Mouse (Mus musculus) heart, embryonic 15.5 days (tissue): Measurements from ENCODE around the gene Bpifb2. TPM values are rescaled to one million over a fixed set of nuclear protein-coding genes. Genes with fewer than 3 reads are reported as not detected.

Source experiments
- ATAC-seq: fragments of 200-750 bp; cut with Nextera tagmentation; replicated peaks from 2 replicates; pipeline ENCODE4 v1.8.0; 2017; ENCODE audit warnings: low read depth, moderate TSS enrichment; ENCODE audit not compliant: insufficient number of reproducible peaks, insufficient read depth, low FRiP score
- H3K27ac ChIP-seq: fragments of 300-500 bp; sonication (generic); 2 replicates; pipeline ENCODE4 v1.5.1; 2015; ENCODE audit warnings: mild to moderate bottlenecking, inconsistent platforms
- H3K27me3 ChIP-seq: fragments of 300-500 bp; sonication (generic); 2 replicates; pipeline ENCODE4 v1.6.1; 2015; ENCODE audit warnings: inconsistent platforms
- H3K36me3 ChIP-seq: fragments of 300-500 bp; sonication (generic); 2 replicates; pipeline ENCODE4 v1.6.1; 2015; ENCODE audit warnings: mild to moderate bottlenecking, inconsistent platforms
- H3K4me1 ChIP-seq: fragments of 300-500 bp; sonication (generic); replicated peaks from 2 replicates; pipeline ENCODE4 v1.6.1; 2015; ENCODE audit warnings: inconsistent platforms
- H3K4me2 ChIP-seq: fragments of 300-500 bp; sonication (generic); 2 replicates; pipeline ENCODE4 v1.6.1; 2015; ENCODE audit warnings: inconsistent platforms, mild to moderate bottlenecking, moderate library complexity
- H3K4me3 ChIP-seq: fragments of 300-500 bp; sonication (generic); 2 replicates; pipeline ENCODE4 v1.5.1; 2015; ENCODE audit warnings: mild to moderate bottlenecking, inconsistent platforms
- H3K9ac ChIP-seq: fragments of 300-500 bp; sonication (generic); 2 replicates; pipeline ENCODE4 v1.6.1; 2015; ENCODE audit warnings: mild to moderate bottlenecking, inconsistent platforms
- H3K9me3 ChIP-seq: fragments of 300-500 bp; sonication (generic); replicated peaks from 2 replicates; pipeline ENCODE4 v1.6.1; 2016; ENCODE audit warnings: inconsistent platforms
- WGBS: fragments of 180-500 bp; shearing (Covaris S2); methylation state at CpG from one replicate; pipeline ENCODE4 v1.1.7; 2015; ENCODE audit warnings: mixed read lengths; 5-methylcytosine and 5-hydroxymethylcytosine counted together
- polyA plus RNA-seq: library from polyadenylated mRNA; unstranded; fragments of >200 nt; fragmentation: Nextera tagmentation; extraction: Ambion mirVana; gene quantifications from 2 replicates; pipeline ENCODE4 v1.2.1, GENCODE M21; 2015

Gene Bpifb2
- polyA plus RNA-seq, 1 experiment from 2014 or later, result not detected

DNA sequence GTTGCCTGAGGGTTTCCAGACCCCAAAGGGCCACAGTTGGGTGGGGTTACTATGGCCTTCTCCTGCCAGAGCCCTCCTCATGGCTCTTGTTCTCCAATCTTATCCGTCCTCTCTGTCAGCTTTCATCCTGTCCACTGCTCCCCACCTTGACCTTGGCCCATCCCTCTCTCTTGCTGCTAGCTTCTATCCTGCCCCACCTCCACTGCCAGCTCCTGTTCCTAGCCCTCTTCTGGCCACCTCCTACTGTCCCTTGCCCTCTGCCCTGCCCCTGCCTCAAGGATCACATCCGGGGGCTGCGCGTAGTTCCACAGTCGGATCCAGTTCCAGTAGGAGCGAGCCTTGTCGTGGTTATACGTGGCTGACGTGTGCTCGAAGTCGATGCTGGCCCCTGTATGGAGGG is 14.5 kb upstream of the Bpifb2 start:
- no peak overlapping the region for H3K4me2 ChIP-seq
- no peak overlapping the region for H3K4me3 ChIP-seq
- WGBS, result 77% methylated on average over 11 of the region's 11 CpGs
- peaks cover 7% of the 10 kb centered on the region; the same call in 1 of the 2 replicates for H3K27me3 ChIP-seq
- H3K27ac ChIP-seq, result no peak overlapping the region
- H3K36me3 ChIP-seq, result no peaks in the 10 kb centered on the region
- no peaks in the 10 kb centered on the region for H3K9me3 ChIP-seq
- H3K4me1 ChIP-seq, result no peaks in the 10 kb centered on the region
- H3K9ac ChIP-seq, result no peak overlapping the region
- ATAC-seq, result peak; percentile 50

DNA sequence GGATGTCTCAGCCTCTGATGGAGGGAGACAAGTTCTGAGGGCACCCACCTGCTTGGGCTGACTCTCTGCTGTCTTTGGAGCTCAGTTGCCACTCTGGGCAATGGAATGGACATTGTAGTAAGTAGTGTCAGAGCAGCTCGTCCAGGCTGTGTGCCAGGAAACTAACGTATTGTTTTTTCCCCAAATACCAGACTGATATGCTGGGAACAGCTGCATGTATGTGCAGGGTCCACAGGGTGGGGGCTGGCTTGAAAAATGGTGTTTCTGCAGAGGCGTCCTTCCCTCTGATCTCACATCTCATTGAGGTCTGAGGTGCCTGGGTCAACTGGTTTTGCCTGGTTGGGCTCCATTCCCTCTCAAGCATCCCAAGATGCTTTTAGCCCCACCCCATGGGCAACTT is 14.1 kb upstream of the Bpifb2 start:
- no peak overlapping the region for H3K4me3 ChIP-seq
- ATAC-seq, result peak; percentile 17; the same call in 1 of the 2 replicates

GRCm38 (mm10) chr2:153861960-153862359 is 12.9 kb upstream of the Bpifb2 start:
- Histone ChIP-seq H3K27me3 (peaks cover 4% of the 10 kb centered on the region; the same call in 1 of the 2 replicates), H3K4me1 (no peaks in the 10 kb centered on the region), H3K4me2 (no peak overlapping the region), H3K9ac (no peak overlapping the region), H3K9me3 (no peaks in the 10 kb centered on the region), H3K4me3 (no peak overlapping the region), H3K36me3 (no peaks in the 10 kb centered on the region), H3K27ac (no peak overlapping the region)
- ATAC-seq, result no peak
- WGBS, result 72% methylated on average over 3 of the region's 3 CpGs

More for the DNA sequence above, 14.1 kb upstream of the Bpifb2 start:
- Histone ChIP-seq H3K36me3 (no peaks in the 10 kb centered on the region), H3K4me1 (no peaks in the 10 kb centered on the region), H3K9ac (no peak overlapping the region), H3K27ac (no peak overlapping the region), H3K9me3 (no peaks in the 10 kb centered on the region), H3K4me2 (no peak overlapping the region), H3K27me3 (peaks cover 7% of the 10 kb centered on the region; the same call in 1 of the 2 replicates)
- WGBS, result 44% methylated on average over 3 of the region's 3 CpGs

- 80% methylated on average over 4 of the region's 4 CpGs for WGBS
- H3K4me3 ChIP-seq, result no peak within 1 kb of the TSS
- H3K27ac ChIP-seq, result no peak within 1 kb of the TSS
Observed at GRCm38 (mm10) chr2:153870984-153871383, 3.9 kb upstream of the Bpifb2 start, which contains the start of gene Sun5. Sun5 (minus strand) TSS chr2:153871084.

DNA sequence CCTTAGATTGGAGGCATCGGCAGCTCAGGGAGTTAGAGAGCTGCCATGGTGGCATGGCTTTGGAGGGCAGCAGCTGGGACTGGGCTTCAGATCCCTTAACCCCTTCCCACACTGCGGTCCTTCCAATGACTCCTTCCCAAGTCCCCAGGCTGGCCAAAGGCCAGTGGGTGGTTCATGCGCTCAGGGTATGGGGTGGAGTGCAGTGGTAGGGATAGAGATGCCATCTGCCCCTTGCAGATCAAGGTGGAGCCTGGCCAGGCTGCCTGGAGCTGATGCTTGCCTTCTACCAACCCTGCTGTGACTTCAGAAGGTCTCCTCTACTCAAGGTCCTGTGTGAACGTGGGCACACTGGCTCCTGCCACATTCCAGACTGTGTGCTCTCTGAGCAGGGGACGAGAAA is 24.3 kb downstream of the Bpifb2 start:
- H3K27me3 ChIP-seq, result no peaks in the 10 kb centered on the region
- H3K4me2 ChIP-seq, result no peak overlapping the region
- WGBS, result 67% methylated on average over 5 of the region's 5 CpGs
- no peak overlapping the region for H3K4me3 ChIP-seq
- H3K27ac ChIP-seq, result no peak overlapping the region
- H3K9me3 ChIP-seq, result no peaks in the 10 kb centered on the region
- no peak for ATAC-seq
- 0 out of 2 replicates have a peak, but pooled peaks cover 3% of the 10 kb centered on the region for H3K4me1 ChIP-seq
- H3K36me3 ChIP-seq, result no peaks in the 10 kb centered on the region
- H3K9ac ChIP-seq, result no peak overlapping the region

More at GRCm38 (mm10) chr2:153870984-153871383, 3.9 kb upstream of the Bpifb2 start, which contains the start of gene Sun5:
- Histone ChIP-seq H3K9ac (no peak within 1 kb of the TSS), H3K36me3 (no peaks in the 10 kb centered on the region), H3K4me1 (no peaks in the 10 kb centered on the region), H3K9me3 (no peaks in the 10 kb centered on the region), H3K27me3 (no peaks in the 10 kb centered on the region), H3K4me2 (no peak within 1 kb of the TSS)
- ATAC-seq, result no peak

DNA sequence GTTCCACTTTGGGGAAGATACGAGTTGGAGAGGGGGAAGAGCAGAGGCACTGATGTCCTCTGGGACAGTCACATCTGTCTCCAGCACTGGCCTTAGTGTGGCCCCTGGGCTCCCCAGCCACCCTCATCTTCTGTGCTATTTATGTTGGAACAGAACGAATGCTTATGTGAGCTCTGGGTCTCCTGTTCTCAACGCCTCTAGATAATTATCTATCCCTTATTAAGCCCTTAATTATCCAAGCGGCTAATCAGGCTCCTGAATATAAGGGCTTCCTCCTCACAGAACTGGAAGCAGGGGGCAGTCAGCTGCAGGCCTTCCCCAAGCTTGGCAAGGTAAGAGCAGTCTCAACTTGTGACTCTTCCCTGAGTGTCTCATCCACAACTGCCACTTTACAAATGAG is 25.2 kb downstream of the Bpifb2 start, which contains the start of gene Bpifb6:
Bpifb6 (plus strand) TSS at position 301 of the 400 bp plus-strand sequence.
- Histone ChIP-seq H3K4me1 (0 out of 2 replicates have a peak, but pooled peaks cover 3% of the 10 kb centered on the region), H3K36me3 (no peaks in the 10 kb centered on the region), H3K4me2 (no peak within 1 kb of the TSS), H3K4me3 (no peak within 1 kb of the TSS), H3K9ac (no peak within 1 kb of the TSS), H3K27ac (no peak within 1 kb of the TSS), H3K27me3 (no peaks in the 10 kb centered on the region), H3K9me3 (no peaks in the 10 kb centered on the region)
- 59% methylated on average over 4 of the region's 4 CpGs for WGBS
- no peak for ATAC-seq

DNA sequence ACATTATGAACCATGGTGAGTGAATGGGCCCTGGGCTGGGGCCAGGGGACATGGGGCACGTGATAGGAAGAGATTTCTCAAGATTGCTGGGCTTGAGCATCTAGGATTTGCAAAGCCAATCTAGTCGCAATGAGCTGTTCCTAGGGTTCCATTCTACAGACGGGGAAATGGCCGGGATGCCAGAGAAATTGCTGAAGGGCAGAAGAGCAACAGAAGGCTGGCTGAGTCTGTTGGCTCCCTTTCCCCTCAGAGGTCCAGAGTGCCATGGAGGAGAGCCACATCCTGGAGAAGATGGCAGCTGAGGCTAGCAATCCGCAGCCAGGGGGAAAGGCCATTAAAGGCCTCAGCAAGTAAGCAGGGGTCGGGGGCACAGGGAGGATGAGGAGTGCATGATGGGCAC is 27.9 kb downstream of the Bpifb2 start:
- no peaks in the 10 kb centered on the region for H3K4me1 ChIP-seq
- H3K27ac ChIP-seq, result no peak overlapping the region
- H3K27me3 ChIP-seq, result no peaks in the 10 kb centered on the region
- H3K4me2 ChIP-seq, result no peak overlapping the region
- no peak for ATAC-seq
- no peaks in the 10 kb centered on the region for H3K9me3 ChIP-seq
- H3K4me3 ChIP-seq, result no peak overlapping the region
- 76% methylated on average over 6 of the region's 6 CpGs for WGBS
- H3K9ac ChIP-seq, result no peak overlapping the region
- H3K36me3 ChIP-seq, result no peaks in the 10 kb centered on the region

DNA sequence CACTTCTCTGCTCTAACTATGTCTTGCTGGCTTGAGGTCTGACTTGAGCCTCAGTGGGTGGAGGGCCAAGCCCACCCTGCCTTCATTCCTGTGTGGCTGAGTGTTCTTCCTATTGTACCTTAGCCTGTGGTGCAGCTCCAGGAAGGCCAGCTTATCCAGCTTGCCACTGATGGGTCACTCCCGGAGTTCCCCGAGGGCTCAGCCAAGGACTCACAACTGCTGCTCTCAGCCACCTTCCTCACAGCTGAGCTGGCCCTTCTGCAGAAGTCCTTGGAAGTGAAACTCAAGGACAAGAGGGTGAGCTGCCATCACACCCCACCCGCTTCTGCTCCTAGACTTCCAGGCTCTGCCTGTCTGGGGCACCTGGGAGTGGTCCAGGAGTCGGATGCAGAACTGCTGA is 31.8 kb downstream of the Bpifb2 start:
- no peak overlapping the region for H3K4me2 ChIP-seq
- no peak overlapping the region for H3K9ac ChIP-seq
- no peaks in the 10 kb centered on the region for H3K4me1 ChIP-seq
- no peaks in the 10 kb centered on the region for H3K9me3 ChIP-seq
- no peaks in the 10 kb centered on the region for H3K27me3 ChIP-seq
- H3K4me3 ChIP-seq, result no peak overlapping the region
- H3K27ac ChIP-seq, result no peak overlapping the region
- no peaks in the 10 kb centered on the region for H3K36me3 ChIP-seq
- ATAC-seq, result no peak
- 65% methylated on average over 4 of the region's 4 CpGs for WGBS

- no peaks in the 10 kb centered on the region for H3K9me3 ChIP-seq
- ATAC-seq, result no peak
- H3K4me3 ChIP-seq, result no peak overlapping the region
- no peak overlapping the region for H3K27ac ChIP-seq
- no peaks in the 10 kb centered on the region for H3K27me3 ChIP-seq
- H3K4me2 ChIP-seq, result no peak overlapping the region
- H3K36me3 ChIP-seq, result no peaks in the 10 kb centered on the region
- H3K4me1 ChIP-seq, result 0 out of 2 replicates have a peak, but pooled peaks cover 4% of the 10 kb centered on the region
- no peak overlapping the region for H3K9ac ChIP-seq
- WGBS, result 41% methylated on average over 5 of the region's 5 CpGs
Observed at GRCm38 (mm10) chr2:153914151-153914550, 39.3 kb downstream of the Bpifb2 start.

GRCm38 (mm10) chr2:153917930-153918329 is 43.1 kb downstream of the Bpifb2 start, which contains the start of gene Bpifb3:
Bpifb3 (plus strand) TSS chr2:153918230.
- 70% methylated on average over 8 of the region's 8 CpGs for WGBS
- H3K4me2 ChIP-seq, result no peak within 1 kb of the TSS
- H3K9ac ChIP-seq, result no peak within 1 kb of the TSS

GRCm38 (mm10) chr2:153921246-153921645 is 46.4 kb downstream of the Bpifb2 start:
- no peak for ATAC-seq
- Histone ChIP-seq H3K36me3 (no peaks in the 10 kb centered on the region), H3K27ac (no peak overlapping the region), H3K4me1 (no peaks in the 10 kb centered on the region), H3K4me3 (no peak overlapping the region), H3K27me3 (no peaks in the 10 kb centered on the region), H3K9me3 (no peaks in the 10 kb centered on the region), H3K4me2 (no peak overlapping the region), H3K9ac (no peak overlapping the region)
- 81% methylated on average over 6 of the region's 6 CpGs for WGBS

More at GRCm38 (mm10) chr2:153917930-153918329, 43.1 kb downstream of the Bpifb2 start, which contains the start of gene Bpifb3:
- Histone ChIP-seq H3K27ac (no peak within 1 kb of the TSS), H3K4me1 (0 out of 2 replicates have a peak, but pooled peaks cover 4% of the 10 kb centered on the region), H3K27me3 (no peaks in the 10 kb centered on the region), H3K36me3 (no peaks in the 10 kb centered on the region), H3K9me3 (no peaks in the 10 kb centered on the region), H3K4me3 (no peak within 1 kb of the TSS)
- no peak for ATAC-seq

- H3K27ac ChIP-seq, result no peak overlapping the region
- H3K4me1 ChIP-seq, result no peaks in the 10 kb centered on the region
- H3K9me3 ChIP-seq, result no peaks in the 10 kb centered on the region
- no peak overlapping the region for H3K4me2 ChIP-seq
- no peaks in the 10 kb centered on the region for H3K27me3 ChIP-seq
- H3K4me3 ChIP-seq, result no peak overlapping the region
- no peak for ATAC-seq
- H3K9ac ChIP-seq, result no peak overlapping the region
- WGBS, result 38% methylated on average over 3 of the region's 3 CpGs
- no peaks in the 10 kb centered on the region for H3K36me3 ChIP-seq
Observed at GRCm38 (mm10) chr2:153929871-153930413, 55.1 kb downstream of the Bpifb2 start.
